Mouse (Mus musculus) gastrocnemius, postnatal 10 days (tissue): ENCODE results near the gene Pced1b. TPM values are rescaled to one million over a fixed set of nuclear protein-coding genes. Genes with fewer than 3 reads are reported as not detected.
"Not testable (repeated sequence)": the region's sequence is repeated elsewhere in the genome, so short reads cannot be mapped to it uniquely, and the experiment has no call there.

Source experiments
- DNase-seq: peaks from one replicate; pipeline ENCODE4 v3.0.0; 2021; ENCODE audit warnings: mixed read lengths
- total RNA-seq, 2 experiments: library from RNA; stranded (reverse); gene quantifications; 2 replicates each; pipeline ENCODE4 v1.2.3; 2021

Gene Pced1b
- total RNA-seq, 2 experiments from 2014 or later, result 4.3 to 5.6 TPM

DNA sequence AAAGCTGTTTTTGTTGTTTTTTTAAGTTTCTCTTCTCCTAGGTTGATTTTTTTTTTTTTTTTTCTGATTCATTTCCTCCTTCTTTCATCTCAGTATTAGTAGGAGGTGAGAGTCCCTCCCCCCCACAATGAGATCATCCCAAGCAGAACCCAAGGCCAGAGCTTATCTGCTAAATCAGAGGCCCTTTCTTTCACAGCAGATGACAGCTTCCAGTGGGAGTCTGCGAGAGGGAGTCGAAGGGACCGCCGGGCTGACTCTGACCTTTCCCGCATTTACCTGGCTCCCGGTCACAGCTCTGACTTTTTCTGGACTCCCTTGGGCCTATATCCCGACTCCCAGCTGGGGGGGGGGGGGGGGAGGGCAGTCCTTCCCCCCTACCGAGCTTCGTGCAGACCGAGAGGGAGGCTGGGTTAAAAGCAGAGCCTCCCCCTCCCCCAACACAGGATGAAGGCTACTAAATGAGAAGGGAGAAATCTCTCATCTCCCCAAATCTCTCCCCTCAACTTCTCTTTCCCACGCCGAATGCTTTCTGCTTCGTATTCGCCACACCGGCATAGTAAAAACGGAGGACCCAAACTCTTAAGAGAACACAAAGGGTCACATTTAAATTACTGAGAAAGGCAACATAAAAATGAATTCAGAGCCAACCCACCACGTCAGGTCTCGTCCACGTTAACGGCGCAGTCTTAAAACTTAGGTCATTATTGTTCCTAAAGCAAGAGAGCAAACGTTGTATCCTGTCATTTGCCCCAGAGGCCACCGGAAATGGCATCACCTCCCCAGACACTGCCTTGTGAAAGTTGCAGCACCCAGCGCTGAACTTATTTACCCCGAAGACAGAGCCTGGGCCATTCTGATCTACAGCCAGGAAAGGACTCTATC lies 126.5 kb downstream of the Pced1b start:
- no peak for DNase-seq

DNA sequence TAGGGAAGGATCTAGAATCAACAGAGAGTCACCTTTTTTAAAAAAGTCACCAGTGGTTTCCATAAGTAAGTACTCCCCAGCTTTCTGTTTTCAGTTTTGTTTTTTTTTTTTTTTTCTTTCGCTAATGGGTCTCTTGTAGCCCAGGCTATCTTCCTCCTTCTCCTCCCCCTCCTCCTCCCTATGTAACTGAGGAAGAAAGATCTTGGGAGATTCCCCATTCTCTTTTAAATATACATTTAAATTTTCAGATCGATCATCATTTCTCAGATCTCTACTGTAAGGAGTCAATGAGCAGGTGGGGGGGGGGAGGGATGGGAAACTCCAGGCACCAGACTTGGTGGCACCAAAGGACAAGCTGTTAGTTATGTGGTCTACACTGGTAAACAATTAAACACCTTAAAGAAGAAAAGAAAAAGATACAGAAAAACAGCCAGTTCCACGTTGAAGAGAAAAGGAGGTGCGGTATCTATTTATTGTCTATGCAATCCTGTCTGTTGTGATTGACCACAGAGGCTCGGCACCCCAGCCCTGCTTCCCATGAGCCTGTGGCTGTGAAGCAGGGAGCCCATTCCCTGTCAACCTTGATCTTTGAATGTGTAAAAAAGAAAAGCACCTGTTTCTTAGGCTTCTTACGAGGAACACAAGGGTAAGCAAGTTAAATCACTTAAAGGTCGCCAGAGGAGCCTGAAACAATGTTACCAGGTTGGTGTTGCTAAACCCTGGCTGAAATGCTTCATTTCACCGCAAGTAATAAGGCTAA lies 127.4 kb downstream of the Pced1b start:
- no peak for DNase-seq

DNA sequence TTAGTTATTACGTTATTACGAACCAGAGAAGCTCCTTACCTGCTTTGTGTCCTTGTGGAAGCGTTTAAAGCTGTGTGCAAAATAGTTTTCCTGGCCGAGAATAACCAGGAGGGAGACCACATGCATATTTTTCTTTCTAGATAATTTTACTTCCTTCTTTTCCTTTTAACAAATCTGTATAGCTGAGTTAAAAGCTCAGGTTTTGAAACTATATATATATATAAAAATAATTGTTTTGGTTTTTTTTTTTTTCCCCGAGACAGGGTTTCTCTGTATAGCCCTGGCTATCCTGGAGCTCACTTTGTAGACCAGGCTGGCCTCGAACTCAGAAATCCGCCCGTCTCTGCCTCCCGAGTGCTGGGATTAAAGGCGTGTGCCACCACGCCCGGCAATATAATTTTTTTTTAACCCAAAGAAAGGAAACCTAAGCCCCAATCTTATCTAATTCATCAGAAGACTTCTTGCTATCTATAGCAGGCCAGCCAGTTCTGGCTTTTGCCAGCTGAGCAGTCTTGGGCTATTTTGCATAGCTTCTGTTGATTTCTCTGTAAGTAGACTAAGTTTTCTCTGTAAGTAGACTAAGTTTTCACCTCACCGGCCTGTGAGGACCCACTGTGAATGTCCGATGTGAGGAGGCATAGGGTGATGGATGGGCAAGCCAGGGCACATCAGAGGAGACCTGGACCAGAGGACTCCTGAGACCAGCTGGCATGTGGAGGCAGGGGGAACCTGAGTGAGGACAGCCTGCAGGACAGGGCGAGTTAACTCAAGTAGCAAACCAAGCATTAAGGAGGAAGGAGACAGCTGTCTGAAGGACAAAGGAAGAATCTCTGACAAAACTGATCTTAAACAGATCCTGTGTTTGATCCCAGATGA lies 128.2 kb downstream of the Pced1b start:
- no peak for DNase-seq

DNA sequence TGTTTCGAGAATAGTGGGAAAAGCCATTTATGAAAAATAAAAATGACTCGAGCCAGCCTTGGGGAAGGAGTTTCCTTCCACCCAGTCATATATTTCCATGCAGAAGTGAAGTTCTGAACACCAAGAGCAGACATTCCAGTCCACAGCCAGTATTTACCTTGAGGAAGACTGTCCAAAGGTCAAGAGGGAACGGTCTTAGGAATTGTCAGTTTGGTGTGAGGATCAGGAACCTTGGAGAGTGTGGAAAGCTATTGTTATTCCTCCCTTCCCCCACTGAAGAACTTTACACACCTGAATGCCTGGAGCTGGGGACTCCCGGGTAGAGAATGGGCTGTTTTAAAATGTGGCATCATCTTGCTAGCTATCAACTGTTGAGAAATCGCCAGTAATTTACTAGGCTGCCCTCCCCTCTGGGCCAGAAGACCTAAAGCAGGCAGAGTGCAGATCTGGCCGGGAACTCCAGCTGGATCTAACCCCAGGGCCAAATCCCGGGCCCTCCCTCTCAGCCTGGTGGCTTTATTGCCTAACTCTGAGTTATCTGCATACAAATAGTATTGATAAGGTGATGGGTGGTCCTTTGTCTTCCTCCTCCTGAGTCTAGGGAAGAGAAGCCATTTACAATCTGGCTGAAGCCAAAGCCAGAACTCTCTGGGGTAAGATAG lies 129.3 kb downstream of the Pced1b start:
- no peak for DNase-seq

DNA sequence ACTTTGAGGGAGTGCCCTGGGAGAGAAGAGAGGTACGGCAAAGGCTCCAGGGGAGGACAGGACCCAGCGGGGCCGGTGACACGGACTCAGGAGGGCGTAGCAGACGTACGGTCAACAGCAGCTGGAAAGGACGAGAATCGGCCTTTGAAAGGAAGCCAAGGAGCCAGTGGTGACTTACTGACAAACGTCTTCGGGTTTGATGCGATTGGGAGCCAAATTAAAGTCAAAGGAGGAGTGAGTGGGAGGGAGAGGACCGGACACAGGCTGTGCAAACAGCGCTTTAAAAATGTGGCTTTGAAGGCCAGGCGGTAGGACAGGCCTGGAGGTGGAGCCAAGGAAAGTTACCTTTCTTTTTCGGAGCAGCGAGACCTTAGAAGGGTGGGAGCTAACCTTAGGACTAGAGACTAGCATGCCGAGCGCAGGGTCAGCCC lies 129.9 kb downstream of the Pced1b start:
- no peak for DNase-seq

DNA sequence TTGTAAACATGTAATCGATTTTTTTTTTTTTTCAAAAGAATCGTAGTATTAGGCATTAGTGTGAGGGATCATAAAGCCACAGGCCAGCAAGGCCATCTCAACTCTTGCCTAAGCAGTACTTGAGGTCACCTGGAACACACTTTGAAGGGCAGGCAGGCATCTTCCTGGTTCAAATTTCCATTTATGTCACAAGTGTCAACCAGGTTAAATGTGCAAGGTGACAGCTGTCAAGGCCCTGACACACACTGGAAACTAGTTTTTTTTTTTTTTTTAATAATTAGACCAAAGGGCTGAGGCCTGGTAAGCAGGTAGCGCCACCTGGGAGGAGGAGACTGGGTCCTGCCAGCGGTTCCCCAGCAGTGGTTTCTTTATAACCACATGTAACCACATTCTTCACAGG lies 131.2 kb downstream of the Pced1b start:
- DNase-seq, result no peak

DNA sequence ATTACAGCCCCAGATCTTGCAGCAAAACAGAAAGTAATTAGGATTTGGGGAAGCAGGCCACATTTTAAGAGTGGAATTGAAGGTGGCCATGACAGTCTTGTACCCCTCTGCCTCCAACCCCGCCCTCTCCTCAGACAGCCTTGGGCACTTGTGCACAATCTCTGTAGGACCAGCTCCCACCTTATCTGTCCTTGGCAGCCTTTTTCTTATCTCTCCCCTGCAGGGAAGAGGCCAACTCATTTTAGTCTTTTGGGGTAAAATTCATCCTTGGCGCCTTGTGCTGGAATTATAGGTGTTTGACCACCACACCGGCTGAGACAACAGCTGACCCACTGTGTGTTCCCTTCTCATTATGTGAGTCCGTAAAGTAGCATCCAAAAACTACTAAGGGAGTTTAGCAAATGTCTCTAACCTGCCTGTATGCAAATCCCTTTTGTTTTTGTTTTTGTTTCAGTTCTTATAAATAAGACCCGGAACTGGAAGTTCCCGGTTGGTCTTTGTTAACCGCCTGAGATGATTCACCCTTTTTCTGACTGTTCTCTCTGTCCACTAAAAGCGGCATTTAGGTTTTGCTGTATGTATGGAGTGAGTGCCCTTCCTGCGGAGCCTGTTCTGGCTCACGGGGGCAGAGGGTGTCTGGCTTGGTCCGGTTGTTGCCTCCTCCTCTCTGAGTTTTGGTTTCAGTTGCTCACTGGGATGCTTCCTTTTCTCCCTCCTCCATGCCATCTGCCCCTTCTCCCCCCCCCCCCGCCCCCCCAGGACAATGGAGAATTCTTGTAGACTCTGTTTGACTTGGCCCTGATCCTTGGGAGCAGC lies 132.8 kb downstream of the Pced1b start:
- DNase-seq, result no peak

DNA sequence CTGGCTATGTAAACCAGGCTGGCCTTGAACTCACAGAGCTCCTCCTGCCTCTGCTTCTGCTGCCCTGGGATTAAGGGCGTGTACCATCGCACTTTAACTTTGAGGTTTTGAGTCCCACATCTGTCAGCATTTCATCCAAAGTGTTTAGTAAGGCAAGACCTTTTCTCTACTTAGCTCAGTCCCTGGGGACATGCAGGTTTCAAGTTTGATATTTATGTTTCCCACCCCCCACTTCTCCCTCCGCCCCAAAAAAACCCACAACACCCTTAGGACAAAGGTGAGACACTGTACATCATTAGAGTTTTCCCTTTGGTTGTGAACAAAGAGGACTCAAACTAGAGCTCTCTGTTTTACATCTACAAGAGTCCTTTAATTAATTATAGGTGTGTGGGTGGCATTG lies 135.7 kb downstream of the Pced1b start:
- no peak for DNase-seq

DNA sequence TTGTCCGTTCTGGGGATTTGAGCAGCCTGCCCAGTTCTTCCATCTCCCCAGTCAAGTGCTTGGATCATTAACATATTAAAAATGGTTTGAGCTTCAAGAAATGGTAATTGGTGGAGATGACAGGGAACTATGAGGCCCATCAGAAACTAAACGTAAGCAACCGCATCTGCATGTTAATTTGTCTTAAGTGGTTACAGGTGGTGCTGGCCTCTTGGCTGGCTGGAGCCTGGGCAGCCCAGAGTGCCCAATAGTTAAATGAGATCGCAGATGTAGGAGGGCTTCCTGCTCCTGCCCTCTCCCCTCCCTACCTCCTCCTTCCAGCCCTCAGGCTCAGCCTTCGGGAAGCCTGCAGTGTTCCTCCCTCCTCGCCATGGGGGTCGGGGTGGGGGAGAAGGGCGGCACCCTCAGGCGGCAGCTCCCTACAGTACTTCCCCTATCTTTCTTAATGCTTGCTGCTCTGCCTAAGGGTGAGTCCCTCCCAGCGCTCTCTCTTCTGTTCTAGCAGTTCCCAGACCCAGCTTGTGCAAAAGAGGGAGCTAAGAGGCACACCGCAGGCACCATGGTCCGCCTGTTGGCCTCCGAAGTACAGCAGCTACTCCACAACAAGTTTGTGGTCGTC lies 136.7 kb downstream of the Pced1b start:
- no peak for DNase-seq

DNA sequence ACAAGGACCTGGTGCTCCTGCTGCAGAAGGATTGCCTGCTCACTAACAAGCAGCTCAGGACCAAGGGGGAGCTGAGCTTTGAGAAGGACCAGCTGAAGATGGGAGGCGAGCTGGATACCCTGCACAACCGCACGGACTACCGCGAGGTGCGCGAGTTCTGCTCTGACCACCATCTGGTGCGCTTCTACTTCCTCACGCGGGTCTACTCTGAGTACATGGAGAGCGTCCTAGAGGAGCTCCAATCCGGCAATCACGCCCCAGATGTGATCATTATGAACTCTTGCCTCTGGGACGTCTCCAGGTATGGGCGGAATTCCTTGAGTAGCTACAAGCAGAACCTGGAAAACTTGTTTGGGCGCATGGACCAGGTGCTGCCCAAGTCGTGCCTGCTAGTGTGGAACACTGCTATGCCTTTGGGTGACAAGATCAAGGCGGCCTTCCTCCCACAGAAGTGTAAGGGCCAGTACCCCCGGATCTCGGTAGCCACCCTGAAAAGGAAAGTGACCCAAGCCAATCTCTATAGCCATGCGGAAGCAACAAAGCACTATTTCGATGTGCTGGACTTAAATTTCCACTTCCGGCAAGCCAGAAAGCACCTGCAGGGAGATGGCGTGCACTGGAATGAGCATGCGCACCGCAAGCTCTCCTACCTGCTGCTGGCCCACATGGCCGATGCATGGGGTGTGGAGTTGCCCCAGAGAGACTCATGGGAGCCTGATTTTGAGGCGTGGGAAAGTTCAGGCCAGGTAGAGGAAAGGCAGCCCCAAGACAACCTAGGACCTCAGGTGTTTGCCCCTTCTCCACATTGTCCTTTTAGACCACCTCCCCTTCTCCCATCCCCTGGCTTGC lies 137.5 kb downstream of the Pced1b start:
- no peak for DNase-seq

DNA sequence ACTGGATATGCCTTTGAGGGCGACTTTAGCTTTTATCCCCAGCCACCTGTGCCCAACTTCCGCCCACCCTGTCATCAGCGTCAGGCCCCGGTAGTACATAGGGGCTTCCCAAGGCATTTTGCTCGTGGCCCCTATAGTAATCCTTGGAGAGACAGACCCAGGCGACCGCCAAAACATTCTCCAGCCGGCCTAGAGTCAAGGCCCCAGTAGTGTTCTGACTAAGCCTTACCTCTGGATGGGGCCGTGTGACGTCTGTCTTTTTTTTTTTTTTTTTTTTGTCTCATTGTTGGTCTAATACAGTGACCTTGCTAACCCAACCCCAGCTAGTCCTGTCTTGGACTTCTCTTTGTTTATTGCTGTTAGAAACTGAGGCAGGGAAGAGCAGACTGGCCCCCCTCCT lies 138.3 kb downstream of the Pced1b start:
- not testable (repeated sequence) for DNase-seq

DNA sequence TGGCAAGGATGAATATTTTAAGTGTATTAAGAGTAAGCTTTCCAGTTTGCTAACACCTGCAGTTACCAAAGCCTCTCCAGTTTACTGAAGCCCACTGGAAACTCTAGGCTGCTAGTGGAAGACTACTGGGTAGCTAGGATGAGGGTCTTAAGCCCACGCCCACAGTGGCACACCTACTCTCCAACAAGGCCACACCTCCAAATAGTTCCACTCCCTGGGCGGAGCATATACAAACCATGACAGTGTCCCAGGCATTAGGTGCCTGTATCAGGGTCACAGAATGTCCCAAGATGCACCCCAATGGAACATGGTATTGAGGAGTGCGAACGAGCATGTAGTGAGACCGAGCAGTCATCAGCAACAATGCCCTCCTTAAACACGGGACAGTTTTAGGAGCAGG lies 140.9 kb downstream of the Pced1b start:
- DNase-seq, result no peak

DNA sequence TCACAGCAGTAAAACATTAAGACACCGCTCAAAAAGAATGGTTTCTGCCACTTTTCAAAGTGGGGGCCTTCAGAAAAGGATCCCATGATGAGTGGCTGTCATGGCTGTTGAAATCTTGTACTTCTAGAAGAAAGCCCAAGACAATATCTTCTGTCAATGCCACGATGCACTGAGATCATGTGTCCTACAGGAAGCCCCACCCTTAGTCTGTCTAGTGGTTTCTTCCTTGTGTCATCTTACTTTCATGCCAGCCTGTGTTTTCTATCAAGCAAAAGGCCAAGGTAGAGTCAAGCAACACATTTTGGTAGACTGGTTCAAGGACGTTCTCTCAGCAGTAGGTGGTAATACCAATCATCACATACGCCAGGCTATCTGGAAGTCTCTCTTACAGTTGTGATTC lies 142.7 kb downstream of the Pced1b start:
- DNase-seq, result no peak

DNA sequence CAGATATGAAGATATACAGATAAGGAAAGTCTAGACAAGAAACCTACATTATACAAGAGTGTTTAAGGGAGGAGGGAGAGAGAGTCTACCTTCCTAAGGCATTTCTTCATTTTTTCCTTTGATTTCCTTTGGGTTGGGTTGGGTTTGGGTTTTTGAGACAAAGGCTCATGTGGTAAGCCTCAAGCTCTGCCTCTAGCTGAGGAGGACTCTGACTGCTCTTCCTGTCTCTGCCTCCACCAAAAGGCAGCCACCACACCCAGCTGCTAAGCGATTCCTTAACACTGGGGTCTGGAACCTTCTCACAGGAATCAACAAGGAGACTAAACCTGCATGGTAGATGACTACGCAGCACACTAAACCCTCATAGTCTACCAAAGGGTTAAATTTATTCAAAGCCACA lies 143.9 kb downstream of the Pced1b start:
- no peak for DNase-seq

DNA sequence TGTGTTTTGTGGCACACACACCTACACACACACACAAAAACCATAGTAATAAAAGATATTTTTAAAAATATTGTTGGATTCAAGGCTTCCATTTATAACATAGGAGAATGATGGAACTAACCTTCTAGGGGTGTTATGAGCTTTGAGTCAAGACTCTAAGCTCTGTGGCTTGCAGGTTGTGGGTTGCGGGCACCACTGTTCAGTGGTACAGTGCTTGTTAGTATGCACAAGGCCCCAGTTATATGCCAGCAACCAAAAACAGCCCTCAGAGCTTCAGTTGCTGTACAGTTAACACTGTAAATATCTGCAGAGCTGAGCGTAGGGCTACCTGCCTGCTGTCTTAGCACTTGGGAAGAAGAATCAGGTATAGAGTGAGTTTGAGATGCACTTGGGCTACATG lies 144.5 kb downstream of the Pced1b start:
- DNase-seq, result no peak

DNA sequence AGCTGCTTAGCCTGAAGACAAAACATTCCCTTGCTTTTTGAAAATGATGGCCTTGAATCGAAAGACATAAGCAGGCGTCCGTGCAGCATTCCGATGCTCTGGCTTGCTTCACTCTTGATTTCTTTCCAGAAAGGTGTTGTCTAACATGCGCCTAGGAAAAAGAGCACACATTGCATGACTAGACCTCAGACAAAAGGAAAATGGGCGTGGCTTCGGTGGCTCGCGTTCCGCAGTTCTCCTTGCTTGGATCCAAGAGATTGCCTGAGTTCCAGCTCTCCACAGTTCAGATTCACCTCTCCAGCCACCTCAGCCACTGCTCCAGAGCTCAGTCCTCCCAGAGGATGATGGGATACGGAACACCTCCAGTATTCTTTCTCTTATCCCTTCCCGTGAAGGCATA lies 147.7 kb downstream of the Pced1b start:
- no peak for DNase-seq

DNA sequence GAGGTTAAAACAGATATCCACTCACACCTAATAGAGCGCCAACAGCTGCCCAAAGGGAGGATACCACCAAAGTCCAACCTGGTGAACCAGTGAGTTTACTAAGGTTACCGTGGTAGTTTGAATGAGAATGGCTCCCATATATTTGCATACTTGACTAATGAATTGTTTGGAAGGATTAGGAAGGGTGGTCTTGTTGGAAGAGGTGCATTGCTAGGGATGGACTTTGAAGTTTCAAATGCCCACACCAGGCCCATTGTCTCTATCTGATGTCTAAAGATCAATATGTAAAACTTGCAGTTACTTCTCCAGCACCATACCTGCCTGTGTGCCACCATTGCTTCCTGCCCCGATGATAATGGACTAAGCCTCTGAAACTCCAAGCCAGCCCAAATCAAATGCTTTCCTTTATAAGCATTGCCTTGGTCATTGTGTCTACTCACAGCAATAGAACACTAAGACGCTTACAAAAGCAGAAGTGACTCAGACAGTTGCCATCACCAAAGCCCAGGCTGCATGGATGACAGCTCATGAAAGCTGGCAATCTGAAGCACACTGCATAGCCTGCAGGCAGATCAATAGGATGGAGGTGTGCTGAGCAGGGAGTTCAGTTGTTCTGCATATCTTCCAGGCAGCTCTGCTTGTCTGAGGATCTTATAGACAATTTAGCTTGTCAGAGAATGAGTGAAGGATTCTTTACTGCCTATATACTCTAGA lies 149.8 kb downstream of the Pced1b start:
- DNase-seq, result no peak

DNA sequence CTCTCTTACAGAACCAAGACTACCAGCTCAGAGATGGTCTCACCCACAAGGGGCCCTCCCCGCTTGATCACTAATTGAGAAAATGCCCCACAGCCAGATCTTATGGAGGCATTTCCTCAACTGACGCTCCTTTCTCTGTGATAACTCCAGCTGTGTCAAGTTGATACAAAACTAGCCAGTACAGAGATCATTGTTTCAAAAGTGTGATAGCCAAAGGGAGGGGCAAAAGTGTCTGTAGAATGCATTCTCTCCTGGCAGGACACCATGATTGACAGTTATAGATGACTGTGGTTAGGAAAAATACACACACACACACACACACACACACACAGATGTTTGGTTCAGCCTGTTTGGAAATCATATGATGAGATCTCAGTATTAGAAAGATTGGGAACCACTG lies 150.9 kb downstream of the Pced1b start:
- no peak for DNase-seq

DNA sequence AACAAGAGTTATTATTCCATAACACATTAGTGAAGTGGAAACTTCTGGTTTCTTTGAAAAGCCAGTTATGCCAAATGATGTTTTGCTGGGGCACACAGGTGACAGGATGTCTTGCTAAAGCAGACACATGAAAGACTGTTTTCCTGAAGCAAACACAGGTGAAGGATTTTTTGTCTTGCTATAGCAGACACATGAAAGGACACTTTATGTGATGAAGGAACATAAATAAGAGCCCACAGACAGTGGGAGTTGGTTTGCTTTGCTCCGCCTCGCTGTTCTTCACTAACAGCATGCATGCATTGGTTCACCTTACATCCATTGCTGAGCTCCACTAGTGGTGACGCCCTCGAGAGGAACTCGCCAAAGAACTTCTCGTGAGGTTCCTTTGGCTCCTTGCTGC lies 154.0 kb downstream of the Pced1b start:
- no peak for DNase-seq
